Mouse (Mus musculus) CH12F3 (cell line): ENCODE data around the gene Slc12a9.
"Not testable (repeated sequence)": the region's sequence is repeated elsewhere in the genome, so short reads cannot be mapped to it uniquely, and the experiment has no call there.

ENCODE experiments used
- in situ Hi-C: fragments of 300-500 bp; cut with MboI; formaldehyde crosslinking; loops from 2 replicates; pipeline ENCODE4 v1.14.3; 2020; ENCODE audit warnings: low sequenced_read_pairs

Gene Slc12a9

DNA sequence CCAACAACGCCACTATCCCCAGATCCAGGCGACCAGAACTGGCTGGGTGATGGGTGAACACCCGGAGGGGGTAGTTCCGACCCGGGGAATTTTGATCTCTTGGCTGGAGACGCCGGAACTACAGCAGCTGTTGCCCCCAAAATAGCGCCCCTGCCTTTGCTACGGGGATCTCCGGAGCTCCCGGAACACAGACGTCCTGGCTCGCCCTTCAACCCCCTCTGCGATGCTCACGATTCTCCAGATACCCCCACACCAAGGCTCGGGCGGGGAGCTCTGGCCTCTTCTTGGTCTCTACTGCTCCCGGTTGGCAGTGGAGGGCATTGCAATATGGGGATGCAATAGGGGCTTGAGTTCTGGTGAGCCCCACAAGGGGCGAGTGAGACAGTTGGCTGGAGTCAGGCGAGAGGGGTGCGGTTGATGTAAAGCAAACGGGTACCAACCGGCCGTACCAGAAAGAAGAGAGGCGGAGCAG is 44.4 kb downstream of the Slc12a9 start:
- in situ Hi-C loops, result no loop called here

DNA sequence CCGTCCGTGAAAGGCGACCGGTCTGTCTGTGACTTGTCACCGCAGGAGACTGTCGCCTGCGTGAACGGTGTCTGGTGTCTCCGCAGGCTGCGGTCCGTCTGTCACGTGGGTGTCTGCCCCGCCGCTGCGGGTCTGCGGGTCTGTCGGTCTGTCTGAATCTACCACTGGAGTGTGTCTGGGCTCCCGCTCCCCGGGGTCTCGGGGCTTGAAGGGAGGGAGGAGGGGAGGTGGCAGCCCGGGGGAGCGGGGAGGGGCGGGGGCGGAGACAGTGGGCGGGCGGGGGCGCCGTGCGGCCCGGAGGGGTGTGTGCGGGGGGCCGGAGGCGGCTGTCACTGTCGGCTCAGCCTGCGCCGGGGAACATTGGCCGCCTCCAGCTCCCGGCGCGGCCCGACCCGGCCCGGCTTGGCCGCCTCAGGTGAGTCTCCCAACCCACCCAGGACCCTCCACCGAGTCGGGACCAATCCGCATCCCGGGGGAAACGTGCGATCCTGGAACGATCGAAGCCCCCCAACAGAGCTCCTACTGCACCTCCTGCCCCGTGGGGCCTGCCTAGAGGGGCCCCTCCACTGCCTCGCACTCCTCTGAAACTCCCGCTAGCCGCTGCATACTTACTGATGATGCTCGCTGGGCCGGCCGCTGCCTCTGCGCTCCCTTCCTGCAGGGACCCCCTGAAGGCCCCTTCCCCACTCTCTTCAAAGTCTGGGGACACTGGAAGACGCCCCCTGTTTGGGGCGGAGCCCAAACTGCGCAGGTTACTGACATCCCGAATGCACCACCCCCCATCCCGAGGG is 45.2 kb downstream of the Slc12a9 start:
- in situ Hi-C loops, result no loop called here

DNA sequence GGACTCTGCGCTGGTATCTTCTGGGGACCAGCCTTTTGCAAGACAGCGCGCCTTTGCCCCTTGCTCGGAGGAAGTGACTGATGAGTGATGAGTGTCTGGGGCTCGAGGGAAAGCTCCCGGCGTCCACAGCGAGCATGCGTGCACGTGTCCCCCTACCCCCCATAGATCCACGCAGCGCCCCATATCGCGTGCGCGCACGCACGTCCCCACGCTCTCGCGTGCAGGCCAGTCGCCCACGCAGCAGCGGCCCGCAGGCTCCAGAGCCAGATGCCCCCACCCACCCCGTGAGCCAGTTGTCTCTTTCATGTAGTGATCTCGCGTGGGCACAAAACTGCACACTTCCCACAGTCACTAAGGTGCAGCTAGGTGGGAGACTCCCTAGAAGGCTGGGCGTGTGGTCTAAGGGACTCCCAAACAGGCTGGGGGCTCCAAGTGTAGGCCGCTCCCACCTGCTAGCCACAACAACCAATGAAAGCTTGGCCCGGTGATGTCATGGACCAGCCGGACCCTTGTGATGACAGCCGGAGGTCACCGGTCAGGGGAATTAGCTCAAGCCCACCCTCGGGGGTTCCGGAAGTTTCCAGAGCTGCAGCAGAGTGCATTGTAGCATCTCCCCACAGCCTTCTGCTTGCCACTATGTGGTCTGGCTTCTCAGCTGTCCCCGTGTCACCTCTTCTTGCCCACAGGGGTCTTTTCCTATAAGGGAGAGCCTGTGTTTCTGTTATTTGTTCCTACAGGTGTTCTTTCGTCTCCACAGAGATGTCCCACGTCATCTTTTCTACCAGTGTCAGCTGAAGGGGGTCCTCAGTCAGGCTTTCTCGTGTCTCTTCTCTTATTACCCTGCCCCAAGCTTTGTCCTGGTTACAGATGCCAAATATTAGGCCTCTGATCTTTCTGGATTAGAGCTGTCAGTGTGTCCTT is 46.1 kb downstream of the Slc12a9 start, which contains the start of gene Ache:
TSS of gene Ache (plus strand) at position 488 of the 921 bp plus-strand sequence.
- in situ Hi-C loops, result no loop called here

DNA sequence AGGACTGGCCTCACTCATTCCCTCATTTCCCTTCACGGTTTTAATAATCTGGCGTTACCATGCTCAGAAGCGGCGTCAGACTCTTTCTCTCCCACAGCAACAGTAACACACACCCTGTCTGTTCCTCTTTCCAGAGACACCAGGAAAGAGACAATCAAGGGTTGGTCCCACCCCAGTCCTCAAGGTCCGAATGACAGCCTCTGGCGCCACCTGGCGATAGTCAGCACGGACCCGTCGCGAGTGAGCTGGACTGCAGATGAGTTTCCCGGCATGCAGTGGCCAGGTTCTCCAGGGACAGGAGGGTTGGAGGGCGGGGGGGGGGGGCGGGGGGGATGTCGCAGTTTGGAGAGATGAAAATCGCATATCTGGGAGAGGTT is 46.8 kb downstream of the Slc12a9 start:
- in situ Hi-C loops, result no loop called here

DNA sequence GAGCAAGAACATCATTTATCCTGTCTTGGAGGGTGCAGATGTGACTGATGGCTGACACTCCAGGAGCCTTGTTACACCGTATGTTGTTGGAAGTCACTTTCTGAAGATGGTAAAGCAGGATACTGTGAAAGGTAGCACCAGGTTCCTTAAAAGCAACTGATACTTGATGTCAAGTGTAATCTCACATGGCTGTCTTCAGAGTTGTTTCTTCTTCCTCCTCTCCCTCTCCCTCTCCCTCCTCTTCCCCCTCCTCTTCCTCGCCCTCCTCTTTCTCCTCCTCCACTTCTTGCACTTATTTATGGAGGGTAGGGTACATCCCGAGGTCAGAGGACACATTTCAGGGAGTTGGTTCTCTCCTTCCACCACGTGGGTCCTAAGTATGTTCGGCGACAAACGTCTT is 47.4 kb downstream of the Slc12a9 start:
- in situ Hi-C loops, result no loop called here

DNA sequence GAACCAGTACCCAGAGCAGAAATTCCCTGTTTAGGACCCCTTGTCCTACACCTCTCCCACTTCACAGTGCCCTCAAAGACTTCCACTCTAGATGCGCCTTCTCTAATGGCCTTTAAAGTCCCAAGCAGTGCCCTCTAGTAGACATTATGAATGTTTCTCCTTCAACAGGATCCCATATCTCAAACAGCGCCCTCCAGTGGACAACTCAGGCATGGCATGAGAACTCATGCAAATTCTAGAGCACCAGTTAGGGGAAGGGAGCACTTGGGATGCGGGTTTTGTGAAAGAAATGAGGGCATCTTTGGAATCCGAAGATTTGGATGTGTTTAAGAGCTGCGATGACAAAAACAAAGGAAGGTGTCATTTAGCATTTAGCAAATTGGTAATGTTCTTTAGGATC is 48.4 kb downstream of the Slc12a9 start:
- in situ Hi-C loops, result no loop called here

DNA sequence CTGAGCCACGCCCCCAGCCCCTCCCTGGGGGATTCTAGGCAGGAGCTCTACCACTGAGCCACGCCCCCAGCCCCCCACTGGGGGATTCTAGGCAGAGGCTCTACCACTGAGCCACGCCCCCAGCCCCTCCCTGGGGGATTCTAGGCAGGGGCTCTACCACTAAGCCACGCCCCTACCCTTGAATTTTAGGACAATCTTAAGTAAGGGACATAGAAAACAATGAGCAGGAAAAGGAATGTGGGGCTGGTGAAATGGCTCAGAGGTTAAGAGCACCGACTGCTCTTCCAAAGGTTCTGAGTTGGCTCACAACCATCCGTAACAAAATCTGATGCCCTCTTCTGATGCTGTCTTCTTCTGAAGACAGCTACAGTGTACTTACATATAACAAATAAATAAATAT is 49.0 kb downstream of the Slc12a9 start:
- in situ Hi-C loops, result not testable (repeated sequence)

DNA sequence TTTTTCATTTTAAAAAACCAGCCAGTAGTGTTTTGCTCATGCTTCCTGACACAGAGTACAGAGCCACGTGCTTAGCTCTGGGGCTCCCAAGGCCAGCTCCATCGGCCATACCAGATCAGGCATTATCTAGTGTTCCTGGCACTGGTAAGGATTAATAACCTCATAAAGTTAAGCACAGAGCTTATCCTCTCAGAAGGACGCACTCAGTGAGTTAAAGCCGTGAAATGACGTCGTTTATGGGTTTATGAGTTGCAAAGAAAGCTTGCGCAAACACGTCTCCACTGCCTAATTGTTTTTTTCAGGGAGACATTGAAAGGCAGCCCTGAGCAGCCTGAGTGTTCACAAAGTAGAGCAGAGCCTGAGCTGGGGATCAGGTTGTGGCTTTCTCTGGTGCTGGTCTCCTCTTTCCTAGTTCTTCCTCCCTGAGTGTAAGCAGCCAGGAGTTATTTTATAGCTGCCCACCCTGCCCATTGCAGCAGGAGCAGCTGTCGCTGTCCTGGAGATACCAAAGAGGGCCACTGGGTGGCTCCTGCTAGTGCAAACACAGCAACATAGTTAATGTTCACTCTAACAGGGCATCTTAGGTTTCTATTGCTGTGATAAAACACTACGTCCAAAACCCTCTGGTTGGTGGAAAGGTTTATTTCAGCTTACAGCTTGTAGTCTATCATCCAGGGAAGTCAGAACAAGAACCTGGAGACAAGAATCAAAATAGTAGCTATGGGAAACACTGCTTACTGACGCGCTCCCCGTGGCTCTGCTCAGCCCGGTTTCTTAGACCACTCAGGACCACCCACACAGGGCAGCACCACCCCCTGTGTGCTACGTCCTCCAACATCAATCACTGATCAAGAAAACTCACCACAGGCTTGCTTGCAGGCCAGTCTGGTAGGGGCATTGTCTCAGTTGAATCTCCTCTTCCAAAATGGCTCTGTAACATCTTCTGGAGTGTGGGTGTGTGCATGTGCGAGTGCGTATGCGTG is 55.7 kb downstream of the Slc12a9 start:
- in situ Hi-C loops, result no loop called here

DNA sequence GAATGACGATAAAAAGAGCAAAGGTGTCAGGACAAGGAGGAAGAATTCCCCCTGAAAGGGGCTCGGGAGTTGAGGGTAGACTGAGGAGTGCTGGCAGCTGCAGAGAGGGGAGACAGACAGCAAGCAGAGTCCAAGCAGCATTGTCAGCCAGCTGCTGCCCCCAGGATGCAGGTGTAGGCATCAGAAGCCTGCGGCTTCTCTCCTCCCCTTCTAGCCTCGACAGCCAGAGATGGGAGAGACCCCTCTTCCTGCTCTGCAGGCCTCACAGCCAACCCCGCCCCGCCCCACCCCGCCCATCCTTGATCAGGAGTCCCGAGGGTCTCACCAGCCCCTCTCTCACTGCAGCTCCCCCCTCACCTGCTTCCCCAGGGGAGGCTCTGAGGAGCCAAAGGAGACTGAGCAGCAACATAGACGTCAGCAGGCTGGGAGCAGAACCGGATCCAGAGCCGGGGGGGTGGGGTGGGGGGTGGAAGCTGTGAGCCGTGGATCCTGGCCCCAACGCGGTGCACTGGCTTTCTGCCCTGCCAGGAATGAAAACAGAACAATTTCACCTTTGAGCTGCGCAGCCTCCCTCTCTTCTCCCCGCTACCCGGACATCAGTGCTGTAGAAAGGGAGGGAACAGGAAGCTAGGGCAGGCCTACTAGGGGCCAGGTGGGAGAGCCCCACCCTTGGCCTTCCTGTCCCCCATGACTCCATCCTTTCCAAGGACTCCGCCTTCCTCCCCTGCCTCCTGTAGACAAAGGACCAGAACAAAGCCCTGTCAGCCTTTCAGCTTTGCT is 65.1 kb downstream of the Slc12a9 start:
- in situ Hi-C loops, result no loop called here

DNA sequence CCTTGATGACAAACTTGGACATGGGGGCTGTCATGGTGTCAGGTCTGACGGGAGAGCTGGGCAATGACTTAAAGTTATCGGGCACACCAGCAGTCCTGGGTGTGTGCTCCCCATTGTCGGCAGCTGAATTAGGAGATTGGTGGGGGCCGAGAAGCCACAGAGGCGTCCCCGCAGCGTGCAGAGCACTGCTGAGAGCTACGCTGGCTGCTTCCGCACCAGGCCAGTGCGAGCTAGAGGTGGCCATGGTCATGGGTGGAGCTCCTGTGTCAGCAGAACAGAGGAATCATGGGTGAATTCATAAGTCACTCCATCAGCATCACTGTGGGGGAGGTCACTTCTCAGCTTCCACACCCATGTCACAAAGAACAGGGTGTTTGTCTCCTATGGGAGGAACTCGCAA is 68.6 kb downstream of the Slc12a9 start:
- in situ Hi-C loops, result no loop called here
